Mouse (Mus musculus) cortical plate, adult 2 months (tissue): ENCODE measurements around the gene Tubg1.

Source experiments
- CTCF ChIP-seq: fragments of 200-500 bp; IDR thresholded peaks from 2 replicates; pipeline ENCODE4 v1.5.1; 2011; ENCODE audit warnings: mild to moderate bottlenecking, control low read depth, low read length; ENCODE audit not compliant: insufficient read depth; ENCODE audit errors: extremely low read depth
- POLR2A ChIP-seq: fragments of 200-500 bp; IDR thresholded peaks from 2 replicates; pipeline ENCODE4 v1.6.1; 2011; ENCODE audit warnings: mild to moderate bottlenecking, low read length, control low read depth; ENCODE audit not compliant: insufficient read depth; ENCODE audit errors: extremely low read depth

DNA sequence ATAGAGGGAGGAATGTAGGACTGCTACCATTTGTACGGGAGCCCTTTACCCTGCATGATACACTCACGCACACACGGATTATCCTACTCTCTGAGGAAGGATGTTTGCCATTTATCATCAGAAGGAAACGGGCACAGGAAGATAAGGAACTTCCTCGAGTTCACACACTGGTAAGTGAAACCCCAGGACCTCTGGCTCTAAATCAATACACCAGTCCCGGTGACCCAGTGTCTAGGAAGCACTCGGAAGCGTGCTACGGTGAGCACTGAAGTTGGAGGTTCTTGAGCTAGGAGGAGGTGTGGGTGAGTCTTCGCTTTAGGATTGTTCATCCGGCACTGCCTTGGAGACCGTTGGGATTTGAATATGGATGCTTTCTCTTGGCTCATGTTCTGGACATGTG is 13.3 kb downstream of the Tubg1 start:
- TF ChIP-seq CTCF (no peak), POLR2A (no peak)
